Mouse (Mus musculus): ENCODE results near the gene Serpina16. TPM values are rescaled to one million over a fixed set of nuclear protein-coding genes. Genes with fewer than 3 reads are reported as not detected.

Serpina16 gene
- polyA plus RNA-seq, 1 experiment from 2014 or later: not detected

DNA sequence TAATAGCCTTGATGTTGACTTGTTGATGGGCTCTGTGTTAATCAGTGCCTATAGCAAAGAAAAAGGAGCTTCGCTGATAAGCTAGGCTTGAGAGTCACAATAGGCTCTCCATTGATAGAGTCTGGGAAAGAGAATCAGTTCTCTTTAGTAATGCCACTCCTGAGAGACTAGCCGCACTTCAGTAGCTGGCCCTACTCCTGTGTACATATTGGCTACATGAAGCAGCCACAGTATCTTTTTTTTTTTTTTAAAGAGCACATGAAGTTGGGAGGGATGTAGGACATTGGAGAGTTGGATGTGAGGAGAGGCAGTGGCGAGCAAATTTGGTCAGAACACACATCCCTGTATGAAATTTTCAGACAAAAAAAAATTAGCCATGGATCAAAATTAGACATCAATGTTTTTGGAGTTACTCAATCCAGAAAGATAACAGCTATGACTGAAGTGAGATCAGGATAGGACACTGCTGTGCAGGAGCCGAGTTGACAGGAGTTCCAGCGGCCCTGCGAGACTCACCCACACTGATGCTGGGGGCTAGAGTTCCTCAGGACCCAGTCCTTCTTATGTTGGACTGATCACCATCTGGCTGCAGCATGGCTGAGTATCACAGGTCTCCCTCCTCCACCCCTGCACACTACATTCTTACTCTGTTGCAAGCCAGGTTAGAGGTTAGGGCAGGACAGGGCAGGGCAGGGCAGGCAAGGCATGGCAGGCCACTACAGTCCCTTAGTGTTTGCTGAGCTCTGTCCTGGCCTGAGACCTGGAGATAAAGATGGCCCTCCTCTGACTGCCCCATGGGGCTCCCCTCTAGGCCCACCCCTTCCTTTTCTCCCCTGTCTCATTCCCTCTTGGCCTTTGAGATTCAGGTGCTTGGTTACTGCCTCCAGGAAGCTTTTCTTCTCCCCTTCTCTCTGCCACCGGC is 20.6 kb downstream of the Serpina16 start:
- no peaks in the 10 kb centered on the region for H3K9me3 ChIP-seq (ENCODE audit: control insufficient read depth, low read depth, low read length)
- H3K9ac ChIP-seq (replicated peaks; ENCODE audit: low read depth, low read length): no peak overlapping the region
- WGBS: 83% methylated on average over 7 of the region's 7 CpGs
- H3K4me2 ChIP-seq (replicated peaks; ENCODE audit: low read depth, low read length): no peak overlapping the region
- no peaks in the 10 kb centered on the region for H3K4me1 ChIP-seq (ENCODE audit: control insufficient read depth, insufficient read depth, low read length)
- ATAC-seq (ENCODE audit: insufficient number of reproducible peaks, insufficient read depth, low FRiP score, low read depth): no peak
- no peak overlapping the region for H3K27ac ChIP-seq (ENCODE audit: low read length)
- no peaks in the 10 kb centered on the region for H3K36me3 ChIP-seq (ENCODE audit: control insufficient read depth, insufficient read depth, low read length)
- H3K4me3 ChIP-seq (ENCODE audit: low read depth, low read length): no peak overlapping the region
- H3K27me3 ChIP-seq (ENCODE audit: control insufficient read depth, insufficient read depth, low read length): no peaks in the 10 kb centered on the region

DNA sequence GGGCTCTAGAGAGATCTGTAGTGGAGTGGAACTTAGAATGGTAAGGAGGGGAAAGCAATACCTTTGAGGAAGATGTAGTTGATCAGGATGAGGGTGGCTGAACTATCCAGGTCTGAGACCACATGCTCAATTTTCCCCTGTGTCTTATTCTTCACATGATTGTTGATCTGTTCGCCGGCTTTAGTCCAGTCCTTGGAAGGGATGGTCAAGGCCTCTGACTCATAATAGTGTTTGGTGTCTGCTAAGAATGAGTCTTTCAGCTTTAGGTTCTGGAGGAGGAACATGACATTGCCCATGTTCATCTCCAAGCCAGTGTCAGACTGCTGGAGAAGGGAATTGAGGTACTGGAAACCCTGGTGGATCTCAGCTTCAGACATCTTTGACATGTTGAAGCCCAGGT is 22.1 kb downstream of the Serpina16 start:
- no peaks in the 10 kb centered on the region for H3K4me1 ChIP-seq (ENCODE audit: control insufficient read depth, insufficient read depth, low read length)
- no peaks in the 10 kb centered on the region for H3K36me3 ChIP-seq (ENCODE audit: control insufficient read depth, insufficient read depth, low read length)
- no peak for ATAC-seq (ENCODE audit: insufficient number of reproducible peaks, insufficient read depth, low FRiP score, low read depth)
- WGBS: 95% methylated on average over 2 of the region's 2 CpGs
- no peaks in the 10 kb centered on the region for H3K9me3 ChIP-seq (ENCODE audit: control insufficient read depth, low read depth, low read length)
- H3K27me3 ChIP-seq (ENCODE audit: control insufficient read depth, insufficient read depth, low read length): no peaks in the 10 kb centered on the region
- no peak overlapping the region for H3K9ac ChIP-seq (replicated peaks; ENCODE audit: low read depth, low read length)
- H3K27ac ChIP-seq (ENCODE audit: low read length): no peak overlapping the region
- H3K4me2 ChIP-seq (replicated peaks; ENCODE audit: low read depth, low read length): no peak overlapping the region
- no peak overlapping the region for H3K4me3 ChIP-seq (ENCODE audit: low read depth, low read length)

DNA sequence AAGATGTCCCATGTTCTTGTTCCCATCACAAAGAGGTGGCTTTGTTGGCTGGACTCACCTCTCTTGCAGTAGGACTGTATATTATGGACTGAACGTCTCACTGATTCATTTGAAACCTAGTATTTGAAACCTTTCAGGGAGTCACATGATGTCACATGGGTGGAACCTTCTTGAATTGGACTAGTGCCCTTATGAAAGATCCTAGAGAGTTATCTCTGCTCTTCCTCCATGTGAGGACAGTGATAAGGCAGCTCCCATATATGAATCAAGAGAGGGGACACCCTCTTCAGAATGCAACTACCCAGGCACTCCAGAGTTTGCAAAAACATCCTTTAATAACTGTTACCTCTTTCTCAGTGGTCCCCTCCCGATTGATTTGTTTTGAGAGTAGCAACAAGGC is 29.6 kb downstream of the Serpina16 start:
- 82% methylated on average over 2 of the region's 2 CpGs for WGBS
- H3K27me3 ChIP-seq (ENCODE audit: control insufficient read depth, insufficient read depth, low read length): no peaks in the 10 kb centered on the region
- no peaks in the 10 kb centered on the region for H3K36me3 ChIP-seq (ENCODE audit: control insufficient read depth, insufficient read depth, low read length)
- H3K4me1 ChIP-seq (ENCODE audit: control insufficient read depth, insufficient read depth, low read length): no peaks in the 10 kb centered on the region
- ATAC-seq (ENCODE audit: insufficient number of reproducible peaks, insufficient read depth, low FRiP score, low read depth): no peak
- no peak overlapping the region for H3K4me3 ChIP-seq (ENCODE audit: low read depth, low read length)
- H3K4me2 ChIP-seq (replicated peaks; ENCODE audit: low read depth, low read length): no peak overlapping the region
- H3K9me3 ChIP-seq (ENCODE audit: control insufficient read depth, low read depth, low read length): no peaks in the 10 kb centered on the region
- no peak overlapping the region for H3K9ac ChIP-seq (replicated peaks; ENCODE audit: low read depth, low read length)
- no peak overlapping the region for H3K27ac ChIP-seq (ENCODE audit: low read length)

DNA sequence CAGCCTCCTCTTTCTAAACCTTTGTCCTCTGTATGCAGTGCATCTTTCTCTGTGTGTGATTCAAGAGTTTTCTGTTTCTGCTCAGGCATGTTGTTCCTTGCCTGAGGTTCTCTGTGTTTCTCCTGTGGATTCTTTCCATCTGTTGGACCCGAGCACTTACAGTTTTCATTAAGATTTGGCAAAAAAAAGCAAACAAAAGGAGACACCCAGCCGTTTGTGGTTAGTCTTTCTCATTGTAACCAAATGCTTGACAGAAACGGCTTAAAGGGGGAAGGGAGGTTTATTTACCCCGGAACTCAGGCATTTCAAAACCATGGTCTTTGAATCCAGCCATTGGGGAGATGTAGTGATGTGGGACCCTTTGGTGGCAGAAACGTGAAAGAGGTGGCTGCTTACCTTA is 31.3 kb downstream of the Serpina16 start:
- 35% methylated on average over 5 of the region's 5 CpGs for WGBS
- H3K9ac ChIP-seq (replicated peaks; ENCODE audit: low read depth, low read length): no peak overlapping the region
- H3K27ac ChIP-seq (ENCODE audit: low read length): no peak overlapping the region
- no peak overlapping the region for H3K4me2 ChIP-seq (replicated peaks; ENCODE audit: low read depth, low read length)
- no peak overlapping the region for H3K4me3 ChIP-seq (ENCODE audit: low read depth, low read length)
- no peaks in the 10 kb centered on the region for H3K4me1 ChIP-seq (ENCODE audit: control insufficient read depth, insufficient read depth, low read length)
- H3K36me3 ChIP-seq (ENCODE audit: control insufficient read depth, insufficient read depth, low read length): no peaks in the 10 kb centered on the region
- H3K27me3 ChIP-seq (ENCODE audit: control insufficient read depth, insufficient read depth, low read length): no peaks in the 10 kb centered on the region
- H3K9me3 ChIP-seq (ENCODE audit: control insufficient read depth, low read depth, low read length): no peaks in the 10 kb centered on the region
- no peak for ATAC-seq (ENCODE audit: insufficient number of reproducible peaks, insufficient read depth, low FRiP score, low read depth)

DNA sequence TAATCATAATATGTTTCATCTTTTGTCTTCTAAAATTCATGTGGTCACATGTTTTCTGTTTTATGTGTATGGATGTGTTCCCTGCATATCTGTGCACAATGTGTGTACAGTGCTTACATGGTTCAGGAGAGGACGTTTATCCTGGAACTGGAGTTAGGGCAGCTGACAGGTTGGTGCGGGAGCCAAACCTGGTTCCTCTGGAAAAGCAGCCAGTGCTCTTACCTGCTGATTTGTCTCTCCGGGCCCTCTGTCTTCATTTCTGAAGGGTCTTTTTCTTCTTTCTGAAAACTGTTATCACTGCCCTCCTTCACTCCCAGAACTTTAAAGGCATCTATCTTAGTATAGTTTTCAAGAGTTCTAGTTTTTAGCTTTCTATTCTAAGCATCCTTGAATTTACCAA is 32.1 kb downstream of the Serpina16 start:
- ATAC-seq (ENCODE audit: insufficient number of reproducible peaks, insufficient read depth, low FRiP score, low read depth): no peak
- Histone ChIP-seq H3K4me2 (replicated peaks; ENCODE audit: low read depth, low read length) (no peak overlapping the region), H3K9ac (replicated peaks; ENCODE audit: low read depth, low read length) (no peak overlapping the region), H3K4me1 (ENCODE audit: control insufficient read depth, insufficient read depth, low read length) (no peaks in the 10 kb centered on the region), H3K36me3 (ENCODE audit: control insufficient read depth, insufficient read depth, low read length) (no peaks in the 10 kb centered on the region), H3K27ac (ENCODE audit: low read length) (no peak overlapping the region), H3K27me3 (ENCODE audit: control insufficient read depth, insufficient read depth, low read length) (no peaks in the 10 kb centered on the region), H3K9me3 (ENCODE audit: control insufficient read depth, low read depth, low read length) (no peaks in the 10 kb centered on the region), H3K4me3 (ENCODE audit: low read depth, low read length) (no peak overlapping the region)
- WGBS: 85% methylated on average over 3 of the region's 3 CpGs

DNA sequence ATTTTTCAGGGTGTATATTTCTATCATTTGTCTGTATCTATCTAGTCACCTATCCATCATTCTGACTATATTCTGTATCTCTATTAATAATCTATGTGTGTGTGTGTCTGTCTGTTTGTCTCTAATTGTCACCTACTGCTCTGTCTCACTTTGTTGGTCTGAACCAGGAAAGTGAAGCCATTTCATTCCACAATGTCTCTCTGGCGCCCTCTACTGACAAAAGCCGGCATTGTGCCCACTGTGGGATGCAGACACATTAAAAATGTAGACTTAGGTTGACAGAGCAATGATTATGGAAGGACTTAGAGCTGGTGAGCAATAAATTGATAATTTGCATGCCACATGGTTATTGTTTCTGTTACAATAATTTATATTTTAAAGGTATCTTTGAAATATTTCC is 32.6 kb downstream of the Serpina16 start:
- no peaks in the 10 kb centered on the region for H3K9me3 ChIP-seq (ENCODE audit: control insufficient read depth, low read depth, low read length)
- 0% methylated on average over 2 of the region's 2 CpGs for WGBS
- H3K4me3 ChIP-seq (ENCODE audit: low read depth, low read length): no peak overlapping the region
- no peak overlapping the region for H3K9ac ChIP-seq (replicated peaks; ENCODE audit: low read depth, low read length)
- H3K27ac ChIP-seq (ENCODE audit: low read length): no peak overlapping the region
- H3K4me2 ChIP-seq (replicated peaks; ENCODE audit: low read depth, low read length): no peak overlapping the region
- no peaks in the 10 kb centered on the region for H3K4me1 ChIP-seq (ENCODE audit: control insufficient read depth, insufficient read depth, low read length)
- no peaks in the 10 kb centered on the region for H3K27me3 ChIP-seq (ENCODE audit: control insufficient read depth, insufficient read depth, low read length)
- H3K36me3 ChIP-seq (ENCODE audit: control insufficient read depth, insufficient read depth, low read length): no peaks in the 10 kb centered on the region
- no peak for ATAC-seq (ENCODE audit: insufficient number of reproducible peaks, insufficient read depth, low FRiP score, low read depth)

DNA sequence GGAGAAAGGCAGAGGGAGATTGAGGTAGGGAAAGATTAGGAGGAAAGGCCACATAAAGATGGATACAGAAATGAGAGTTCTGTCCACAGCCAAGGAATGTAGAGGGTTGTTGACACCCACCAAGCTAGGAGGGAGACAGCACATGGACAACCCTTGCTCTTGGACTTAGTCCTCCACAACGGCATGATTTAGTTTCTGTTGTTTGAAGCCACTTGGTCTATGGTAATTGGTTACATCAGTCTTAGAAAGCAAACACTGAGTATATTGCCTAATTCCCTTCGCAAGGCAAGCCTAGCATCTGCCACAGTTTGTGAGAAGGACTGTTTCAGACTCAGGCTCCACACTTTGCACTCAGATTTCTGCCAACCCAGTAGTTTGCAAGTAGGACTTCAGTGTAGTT is 40.1 kb downstream of the Serpina16 start:
- H3K36me3 ChIP-seq (ENCODE audit: control insufficient read depth, insufficient read depth, low read length): no peaks in the 10 kb centered on the region
- H3K9ac ChIP-seq (replicated peaks; ENCODE audit: low read depth, low read length): no peak overlapping the region
- no peaks in the 10 kb centered on the region for H3K4me1 ChIP-seq (ENCODE audit: control insufficient read depth, insufficient read depth, low read length)
- 85% methylated on average over 2 of the region's 2 CpGs for WGBS
- no peaks in the 10 kb centered on the region for H3K9me3 ChIP-seq (ENCODE audit: control insufficient read depth, low read depth, low read length)
- ATAC-seq (ENCODE audit: insufficient number of reproducible peaks, insufficient read depth, low FRiP score, low read depth): no peak
- no peak overlapping the region for H3K4me2 ChIP-seq (replicated peaks; ENCODE audit: low read depth, low read length)
- no peak overlapping the region for H3K4me3 ChIP-seq (ENCODE audit: low read depth, low read length)
- no peak overlapping the region for H3K27ac ChIP-seq (ENCODE audit: low read length)
- no peaks in the 10 kb centered on the region for H3K27me3 ChIP-seq (ENCODE audit: control insufficient read depth, insufficient read depth, low read length)

DNA sequence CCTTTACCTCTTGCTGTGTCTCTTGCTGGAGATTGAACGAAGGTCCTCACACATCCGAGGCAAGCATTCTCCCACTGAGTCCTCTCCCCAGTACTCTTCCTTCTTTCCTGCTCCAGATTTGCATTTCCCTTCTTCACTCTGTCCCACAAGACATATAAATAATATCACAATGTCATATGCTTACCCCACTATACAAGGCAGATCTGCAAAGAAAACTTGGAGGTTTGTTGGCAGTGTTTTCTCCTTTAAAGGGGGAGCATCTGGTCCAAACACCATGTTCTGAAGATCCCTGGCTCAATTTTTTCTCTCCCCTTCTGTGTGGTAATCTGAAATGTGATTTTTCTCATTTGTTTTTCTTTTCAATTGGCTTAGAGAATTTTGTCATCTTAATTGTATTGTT is 41.5 kb downstream of the Serpina16 start:
- no peak overlapping the region for H3K4me2 ChIP-seq (replicated peaks; ENCODE audit: low read depth, low read length)
- H3K27me3 ChIP-seq (ENCODE audit: control insufficient read depth, insufficient read depth, low read length): no peaks in the 10 kb centered on the region
- H3K36me3 ChIP-seq (ENCODE audit: control insufficient read depth, insufficient read depth, low read length): no peaks in the 10 kb centered on the region
- no peak for ATAC-seq (ENCODE audit: insufficient number of reproducible peaks, insufficient read depth, low FRiP score, low read depth)
- 80% methylated on average over 2 of the region's 2 CpGs for WGBS
- H3K4me1 ChIP-seq (ENCODE audit: control insufficient read depth, insufficient read depth, low read length): no peaks in the 10 kb centered on the region
- H3K9me3 ChIP-seq (ENCODE audit: control insufficient read depth, low read depth, low read length): no peaks in the 10 kb centered on the region
- no peak overlapping the region for H3K9ac ChIP-seq (replicated peaks; ENCODE audit: low read depth, low read length)
- H3K4me3 ChIP-seq (ENCODE audit: low read depth, low read length): no peak overlapping the region
- no peak overlapping the region for H3K27ac ChIP-seq (ENCODE audit: low read length)

DNA sequence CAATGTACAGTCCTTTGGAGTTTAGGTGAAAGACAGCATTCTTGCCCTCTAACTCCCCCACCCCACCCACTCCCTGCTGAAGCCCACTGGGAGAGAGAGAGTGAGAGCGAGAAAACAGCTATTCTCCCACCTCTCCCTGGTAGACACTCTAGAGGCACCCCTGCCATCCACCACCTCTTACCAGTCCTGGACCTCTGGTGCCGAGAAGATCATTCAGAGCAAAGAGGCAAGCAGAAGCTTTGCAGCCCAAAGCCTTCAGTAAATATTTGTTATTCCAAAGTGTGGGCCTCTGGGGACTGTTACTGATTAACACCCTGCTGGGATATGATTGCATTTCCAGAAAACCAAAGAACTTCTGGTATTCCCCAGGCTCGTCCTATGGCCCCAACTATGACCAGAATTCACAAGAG is 44.7 kb downstream of the Serpina16 start, which contains the start of gene Serpina10:
Serpina10 (minus strand) TSS at position 242 of the 410 bp plus-strand sequence.
- no peak within 1 kb of the TSS for H3K4me2 ChIP-seq (replicated peaks; ENCODE audit: low read depth, low read length)
- H3K27me3 ChIP-seq (ENCODE audit: control insufficient read depth, insufficient read depth, low read length): no peaks in the 10 kb centered on the region
- WGBS: 63% methylated on average over 3 of the region's 3 CpGs
- no peak; the same call in 1 of the 2 replicates for ATAC-seq (ENCODE audit: insufficient number of reproducible peaks, insufficient read depth, low FRiP score, low read depth)
- no peak within 1 kb of the TSS for H3K4me3 ChIP-seq (ENCODE audit: low read depth, low read length)
- no peak within 1 kb of the TSS for H3K9ac ChIP-seq (replicated peaks; ENCODE audit: low read depth, low read length)
- H3K36me3 ChIP-seq (ENCODE audit: control insufficient read depth, insufficient read depth, low read length): no peaks in the 10 kb centered on the region
- H3K9me3 ChIP-seq (ENCODE audit: control insufficient read depth, low read depth, low read length): no peaks in the 10 kb centered on the region
- H3K27ac ChIP-seq (ENCODE audit: low read length): no peak within 1 kb of the TSS
- no peaks in the 10 kb centered on the region for H3K4me1 ChIP-seq (ENCODE audit: control insufficient read depth, insufficient read depth, low read length)

All from stomach, embryonic 14.5 days (tissue).